Mouse (Mus musculus): ENCODE results near the gene Acot11.
A peak's percentile ranks its signal among the peaks of the same experiment; 100 is the strongest.
"Not testable (repeated sequence)": the region's sequence is repeated elsewhere in the genome, so short reads cannot be mapped to it uniquely, and the experiment has no call there.

The Acot11 gene

GRCm38 (mm10) chr4:106776998-106777397 lies 27.8 kb downstream of the Acot11 start:
- DNase-seq (ENCODE audit: low read depth, low spot score): no peak

DNA sequence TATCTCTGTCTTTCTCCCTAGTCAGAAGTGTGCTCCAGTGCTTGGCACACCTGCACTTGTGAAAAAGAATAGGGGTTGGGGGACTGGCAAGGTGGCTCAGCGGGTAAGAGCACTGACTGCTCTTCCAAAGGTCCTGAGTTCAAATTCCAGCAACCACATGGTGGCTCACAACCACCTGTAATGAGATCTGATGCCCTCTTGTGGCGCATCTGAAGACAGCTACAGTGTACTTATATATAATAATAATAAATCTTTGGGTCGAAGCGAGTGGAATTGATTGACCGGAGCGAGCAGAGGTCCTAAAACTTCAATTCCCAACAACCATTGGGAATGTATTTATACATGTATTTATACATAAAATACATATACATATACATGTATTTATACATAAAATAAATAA lies 29.0 kb downstream of the Acot11 start:
- not testable (repeated sequence) for DNase-seq (ENCODE audit: low read depth, low spot score)

DNA sequence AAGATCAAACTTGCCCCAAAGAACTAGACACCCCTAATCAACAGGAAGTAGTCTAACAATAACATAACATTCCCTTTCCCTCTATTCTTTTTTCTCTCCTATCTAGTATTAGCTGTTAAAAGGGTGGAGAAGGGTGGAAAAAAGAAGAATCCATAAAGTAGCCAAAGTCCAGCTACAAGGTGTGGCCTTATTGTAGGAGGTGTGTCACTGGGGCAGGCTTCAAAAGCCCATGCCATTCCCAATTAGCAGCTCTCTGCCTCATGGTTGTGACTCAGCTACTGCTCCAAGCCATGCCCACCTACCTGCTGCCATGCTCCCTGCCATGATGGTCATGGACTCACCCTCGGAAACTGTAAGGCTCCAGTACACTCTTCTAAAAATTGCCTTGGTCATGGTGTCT lies 32.2 kb downstream of the Acot11 start:
- DNase-seq (ENCODE audit: low read depth, low spot score): no peak

DNA sequence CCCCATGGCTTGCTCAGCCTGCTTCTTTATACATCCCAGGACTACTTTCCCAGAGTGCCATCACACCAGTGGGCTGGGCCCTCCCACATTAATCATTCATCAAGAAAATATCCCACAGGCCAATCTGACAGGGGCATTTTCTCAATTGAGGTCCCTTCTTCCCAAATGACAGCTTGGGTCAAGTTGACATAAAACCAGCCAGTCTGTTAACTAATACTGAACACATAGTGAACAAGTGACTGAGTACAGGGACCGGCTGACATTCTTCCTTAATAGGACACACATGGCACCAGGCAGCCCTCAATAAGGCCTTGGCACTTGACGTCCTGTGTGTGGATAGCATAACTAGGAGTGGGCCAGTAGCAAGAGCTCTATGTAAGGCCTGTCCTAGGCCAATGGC lies 35.5 kb downstream of the Acot11 start:
- no peak for DNase-seq (ENCODE audit: low read depth, low spot score)

DNA sequence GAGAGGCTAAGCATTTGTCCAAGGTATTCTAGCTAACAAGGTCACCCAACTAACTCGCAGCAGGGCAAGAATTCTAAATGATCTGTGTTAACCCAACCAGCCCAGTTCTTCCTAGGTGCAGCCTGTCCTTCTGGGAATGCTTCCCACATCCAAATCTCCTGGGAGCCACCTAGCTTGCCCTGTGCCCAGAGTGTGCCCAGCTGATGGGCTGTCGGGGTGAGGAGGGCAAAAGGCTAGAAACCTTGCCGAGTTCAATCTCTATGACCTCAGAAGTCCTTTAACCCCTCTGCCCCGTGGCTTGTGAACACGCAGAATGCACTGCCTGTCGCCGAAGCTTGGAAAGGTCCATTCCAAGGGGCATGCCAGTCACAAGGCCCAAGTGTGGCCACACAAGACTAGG lies 40.6 kb downstream of the Acot11 start:
- DNase-seq (ENCODE audit: low read depth, low spot score): no peak

DNA sequence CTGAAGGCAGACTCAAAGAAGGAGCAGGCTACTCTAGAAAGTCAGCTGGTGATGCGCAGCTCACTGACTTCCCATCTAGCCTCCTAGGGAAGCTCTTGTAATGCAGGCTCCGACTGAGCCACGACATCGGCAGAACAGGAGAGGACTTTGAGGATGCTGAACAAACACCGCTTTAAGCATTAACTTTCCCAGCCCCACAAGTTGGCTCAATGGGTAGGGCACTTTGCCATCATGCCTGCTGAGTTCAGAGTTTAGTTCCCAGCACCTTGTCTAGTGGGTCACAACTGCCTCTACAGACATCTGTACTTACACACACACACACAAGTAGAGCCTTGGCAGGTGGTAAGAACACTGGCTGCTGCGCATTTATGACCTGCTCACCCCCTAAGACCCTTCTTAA lies 53.1 kb downstream of the Acot11 start:
- no peak for DNase-seq (ENCODE audit: low read depth, low spot score)

DNA sequence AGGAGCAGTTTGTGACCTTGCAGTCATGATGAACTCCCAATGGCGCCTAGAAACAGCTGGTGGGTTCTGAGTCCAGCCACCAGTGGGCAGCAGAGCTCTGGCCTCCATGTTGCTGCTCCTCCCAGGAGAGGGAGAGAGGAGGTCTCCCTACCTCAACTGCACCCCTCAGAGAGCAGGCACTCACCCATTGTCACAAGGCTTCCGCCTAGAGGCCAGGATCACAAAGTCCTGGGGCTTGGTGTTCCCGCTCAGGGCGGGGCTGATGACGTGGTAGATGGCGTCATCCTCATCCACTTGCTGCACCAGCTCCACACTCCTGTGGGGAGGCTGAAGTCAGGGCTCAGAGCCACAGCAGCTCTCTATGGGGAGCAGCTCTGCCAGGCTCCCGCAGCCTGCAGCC lies 55.1 kb downstream of the Acot11 start:
- peak; percentile 56 for DNase-seq (ENCODE audit: low read depth, low spot score)

DNA sequence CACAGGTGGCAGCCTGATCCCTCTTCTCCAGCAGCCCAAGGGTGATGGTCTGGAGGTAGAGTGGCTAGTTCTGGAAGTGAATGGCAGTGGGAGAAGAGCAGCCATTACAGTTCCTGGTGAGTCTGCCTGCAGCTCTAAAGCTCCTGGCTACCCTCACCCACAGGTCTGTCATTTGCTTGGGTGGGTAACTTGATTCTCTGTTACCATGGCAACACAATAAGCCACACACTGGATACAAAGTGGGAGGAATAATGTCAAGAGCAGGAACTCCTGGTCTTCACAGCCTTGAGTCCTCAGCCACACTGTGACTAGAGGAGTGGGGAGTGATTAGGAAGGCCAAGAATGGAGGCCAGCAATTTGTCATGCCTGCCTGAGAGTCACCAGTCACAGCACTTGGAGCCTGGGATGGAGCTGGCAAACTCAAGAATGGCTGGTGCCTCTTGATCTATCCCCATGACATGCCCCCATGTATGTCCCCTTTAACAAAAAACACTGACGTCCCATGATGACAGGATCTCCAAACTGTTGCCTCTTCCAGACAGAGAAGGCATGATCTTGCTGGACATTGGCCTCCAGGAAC lies 57.7 kb downstream of the Acot11 start:
- no peak for DNase-seq (ENCODE audit: low read depth, low spot score)

DNA sequence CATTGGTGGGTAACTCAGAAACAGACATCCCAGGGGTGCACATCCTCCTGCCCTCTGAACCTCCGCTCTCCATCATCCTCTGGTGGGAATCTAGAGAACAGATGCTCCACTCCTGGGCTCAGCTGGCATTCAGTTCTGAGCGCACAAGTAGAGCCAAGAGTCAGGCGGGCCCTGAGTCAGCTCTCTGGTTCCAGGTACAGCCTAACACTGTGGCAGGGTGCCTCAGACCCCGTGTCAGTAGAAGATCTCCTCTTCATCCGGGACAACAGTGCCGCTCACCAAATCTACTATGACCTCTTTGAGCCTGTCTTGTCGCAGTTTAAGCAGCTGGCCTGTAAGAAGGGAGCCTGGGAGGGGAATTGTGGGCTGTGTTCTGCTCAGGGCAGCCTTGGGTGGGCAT lies 58.9 kb downstream of the Acot11 start:
- no peak for DNase-seq (ENCODE audit: low read depth, low spot score)

GRCm38 (mm10) chr4:106737904-106738303 lies 66.9 kb downstream of the Acot11 start:
- DNase-seq (ENCODE audit: low read depth, low spot score): no peak

DNA sequence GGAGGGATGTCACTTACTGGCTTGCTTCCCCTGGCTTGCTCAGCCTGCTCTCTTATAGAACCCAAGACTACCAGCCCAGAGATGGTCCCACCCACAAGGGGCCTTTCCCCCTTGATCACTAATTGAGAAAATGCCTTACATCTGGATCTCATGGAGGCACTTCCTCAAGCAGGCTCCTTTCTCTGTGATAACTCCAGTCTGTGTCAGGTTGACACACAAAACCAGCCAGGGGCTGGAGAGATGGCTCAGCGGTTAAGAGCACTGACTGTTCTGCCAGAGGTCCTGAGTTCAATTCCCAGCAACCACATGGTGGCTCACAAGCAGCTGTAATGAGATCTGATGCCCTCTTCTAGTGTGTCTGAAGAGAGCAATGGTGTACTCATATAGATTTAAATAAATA lies 67.9 kb downstream of the Acot11 start:
- not testable (repeated sequence) for DNase-seq (ENCODE audit: low read depth, low spot score)

DNA sequence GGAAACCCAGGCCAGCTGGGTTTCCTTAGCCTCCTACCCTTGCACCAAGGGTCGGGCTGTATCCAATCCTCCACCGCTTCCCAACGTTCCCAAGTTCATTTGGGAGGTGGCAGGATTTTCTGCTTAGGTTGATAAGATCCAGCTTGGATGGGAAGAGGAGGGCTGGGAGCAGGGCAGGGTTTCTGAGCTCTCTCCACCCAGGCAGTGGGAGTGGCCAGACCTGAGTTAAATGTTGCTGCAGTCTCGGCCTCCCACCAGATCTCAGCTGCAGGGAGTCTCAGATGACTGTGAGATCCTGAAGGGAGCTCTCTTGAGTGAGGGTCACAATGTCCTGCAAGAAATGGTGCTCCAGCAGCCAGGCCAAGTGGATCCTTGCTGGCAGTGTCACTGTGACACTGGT lies 71.2 kb downstream of the Acot11 start, which contains the start of gene Fam151a:
TSS of gene Fam151a (plus strand) at position 254 of the 400 bp plus-strand sequence.
- DNase-seq (ENCODE audit: low read depth, low spot score): no peak

GRCm38 (mm10) chr4:106730814-106731213 lies 74.0 kb downstream of the Acot11 start, which contains the start of gene Mroh7:
Gene Mroh7, minus strand, starts transcription at chr4:106730925.
- no peak for DNase-seq (ENCODE audit: low read depth, low spot score)

DNA sequence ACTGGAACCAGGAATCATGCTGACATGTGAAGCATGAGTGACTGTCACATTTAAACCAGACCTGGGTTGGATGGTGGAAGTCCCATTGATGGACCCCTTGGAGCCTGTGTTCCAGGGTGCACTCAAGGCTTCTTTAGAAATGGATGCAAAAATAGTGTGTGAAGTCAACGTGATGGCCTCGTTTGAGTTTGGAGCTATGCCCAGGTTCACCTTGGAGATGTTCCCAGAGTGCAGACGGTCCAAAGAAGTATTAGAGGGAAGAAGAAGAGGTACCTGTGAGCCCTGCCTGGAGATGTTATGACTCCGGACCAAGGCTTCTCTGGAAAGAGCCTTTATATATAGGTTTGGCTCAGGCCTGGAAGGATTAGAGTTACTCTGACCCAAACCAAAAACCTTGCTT lies 84.2 kb downstream of the Acot11 start:
- DNase-seq (ENCODE audit: low read depth, low spot score): no peak

GRCm38 (mm10) chr4:106713622-106714021 lies 91.2 kb downstream of the Acot11 start:
- peak; percentile 7 for DNase-seq (ENCODE audit: low read depth, low spot score)

DNA sequence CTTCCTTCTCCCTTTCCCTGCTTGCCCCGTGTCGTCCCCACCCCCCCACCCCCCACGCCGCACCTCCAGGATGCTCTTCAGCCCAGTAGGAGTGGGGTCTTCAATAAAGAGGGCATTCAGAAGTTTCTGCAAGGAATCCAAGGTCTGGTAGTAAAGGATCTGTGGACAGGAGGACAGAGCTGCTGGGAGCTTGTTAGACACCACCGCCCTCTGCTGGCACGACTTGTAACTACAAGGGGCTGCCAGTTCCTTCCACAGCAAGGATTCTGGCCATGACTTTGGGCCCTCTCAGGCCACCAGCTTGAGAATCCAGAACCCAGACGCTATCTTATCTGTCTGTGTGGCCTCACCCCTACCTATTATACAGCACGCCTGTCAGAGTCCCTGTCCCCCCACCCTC lies 96.4 kb downstream of the Acot11 start:
- peak; percentile 83 for DNase-seq (ENCODE audit: low read depth, low spot score)

DNA sequence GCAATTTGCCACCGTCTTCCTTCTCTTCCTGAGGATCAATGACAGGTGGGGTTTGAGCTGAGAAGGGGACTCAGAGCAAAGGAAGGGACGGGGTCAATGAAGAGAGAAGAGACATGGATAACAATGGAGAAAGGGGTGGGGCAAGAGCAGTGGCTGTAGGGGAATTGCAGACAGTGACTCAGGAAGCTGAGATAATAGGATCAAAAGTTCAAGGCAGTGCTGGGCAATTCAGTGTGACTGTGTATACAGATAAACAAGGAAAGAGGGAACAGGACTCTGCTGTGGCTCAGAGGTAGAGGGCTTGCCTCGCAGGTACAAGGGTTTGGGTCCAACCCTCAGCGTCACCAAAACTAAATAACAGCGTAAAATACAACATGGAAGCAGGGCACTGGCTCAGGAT lies 96.8 kb downstream of the Acot11 start:
- peak; percentile 32 for DNase-seq (ENCODE audit: low read depth, low spot score)

DNA sequence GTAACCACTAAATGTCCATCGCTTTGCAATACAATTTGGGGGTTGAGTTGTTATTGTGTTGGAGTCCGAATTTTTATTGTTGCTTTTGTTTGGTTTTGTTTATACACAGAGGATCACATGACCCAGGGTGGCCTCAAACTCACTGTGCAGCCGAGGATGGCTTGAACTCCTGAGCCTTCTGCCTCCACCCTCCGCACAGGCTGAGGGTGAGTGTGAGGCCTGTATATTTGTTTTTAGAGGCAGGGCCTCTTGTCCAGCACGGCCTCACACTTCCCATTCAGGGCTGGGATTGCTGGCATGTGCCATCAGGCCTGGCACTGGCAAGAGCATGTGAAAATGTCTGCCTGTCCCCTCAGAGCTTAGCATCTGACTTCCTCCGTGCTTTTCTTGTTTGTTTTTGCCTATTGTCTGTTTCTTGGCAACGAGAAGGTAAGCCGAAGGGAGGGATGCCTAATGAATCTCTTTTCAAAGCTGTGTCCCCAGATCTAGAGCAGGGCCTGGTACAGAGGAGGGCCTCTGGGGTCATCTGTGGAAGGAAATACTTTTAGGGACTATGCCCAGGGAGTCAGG lies 99.6 kb downstream of the Acot11 start:
- DNase-seq (ENCODE audit: low read depth, low spot score): no peak

DNA sequence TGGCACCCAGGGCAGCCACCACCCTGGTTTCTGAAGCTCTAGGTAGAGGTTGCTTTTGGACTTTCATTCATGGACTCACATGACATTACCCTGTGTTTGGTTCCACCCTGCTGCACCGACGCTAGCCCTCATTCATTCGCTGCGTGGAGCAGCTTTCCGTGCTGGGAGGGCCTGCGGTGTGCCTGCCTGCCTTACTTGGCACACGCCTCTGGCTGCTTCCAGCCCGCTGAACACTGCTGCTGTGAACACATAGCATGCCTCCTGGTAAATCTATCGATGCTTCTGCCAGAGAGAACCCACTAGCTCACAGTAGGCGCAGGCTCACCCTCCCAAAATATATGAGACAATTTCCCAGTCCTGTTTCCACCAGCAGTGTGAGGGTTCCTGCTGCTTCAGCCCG lies 100.4 kb downstream of the Acot11 start:
- no peak for DNase-seq (ENCODE audit: low read depth, low spot score)

- DNase-seq (ENCODE audit: low read depth, low spot score): no peak
These were observed 100.8 kb downstream of the Acot11 start for GRCm38 (mm10) chr4:106703956-106704355.

DNA sequence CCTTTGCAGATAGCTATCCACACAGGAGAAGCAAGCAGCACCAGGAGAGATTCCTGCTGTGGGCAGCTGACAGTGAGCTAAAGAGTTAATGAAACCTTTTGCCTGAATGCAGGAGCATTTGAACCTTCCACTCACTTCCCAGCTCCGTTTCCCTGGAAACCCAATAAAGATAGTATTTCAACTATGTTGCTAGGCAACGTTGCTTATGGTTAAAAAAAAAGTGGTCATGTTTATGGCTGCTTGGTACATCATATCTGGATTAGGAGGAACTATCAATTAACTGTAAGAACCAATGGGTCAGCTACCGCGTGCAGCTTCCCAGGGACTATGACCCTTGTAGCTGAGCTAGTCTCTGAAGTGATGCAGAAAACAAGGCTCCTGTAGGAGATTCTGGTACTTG lies 104.0 kb downstream of the Acot11 start:
- no peak for DNase-seq (ENCODE audit: low read depth, low spot score)

GRCm38 (mm10) chr4:106699989-106700388 lies 104.8 kb downstream of the Acot11 start:
- peak; percentile 60 for DNase-seq (ENCODE audit: low read depth, low spot score)

All from 3T3-L1 (cell line).